Mouse (Mus musculus): ENCODE results near the gene Mettl24. TPM values are rescaled to one million over a fixed set of nuclear protein-coding genes. Genes with fewer than 3 reads are reported as not detected.

The Mettl24 gene
- polyA plus RNA-seq, 1 experiment from 2014 or later = 2.1 TPM

DNA sequence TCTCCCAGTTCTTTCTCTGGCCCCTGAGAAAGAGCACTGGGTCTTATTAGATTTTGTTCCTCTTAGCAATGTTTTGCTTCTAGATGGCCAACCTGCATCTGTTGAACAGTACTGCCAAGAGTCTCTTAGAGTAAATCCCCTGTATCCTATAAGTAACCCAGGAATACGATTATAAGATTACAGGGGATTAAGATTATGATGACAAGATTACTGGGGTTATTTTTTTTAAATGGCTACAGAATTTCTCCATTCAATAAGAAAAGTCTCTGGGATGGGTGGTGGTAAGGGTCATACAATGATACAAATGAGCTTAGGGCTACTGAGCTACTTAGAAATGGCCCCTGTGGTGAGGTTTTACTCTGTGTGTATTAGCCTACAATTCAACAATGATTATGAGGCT is 37.7 kb upstream of the Mettl24 start:
- H3K9me3 ChIP-seq (replicated peaks; ENCODE audit: control insufficient read depth, low read length) = peaks cover 7% of the 10 kb centered on the region; the same call in 1 of the 2 replicates
- H3K4me3 ChIP-seq (replicated peaks; ENCODE audit: low read length) = no peak overlapping the region
- no peaks in the 10 kb centered on the region for H3K36me3 ChIP-seq (ENCODE audit: control insufficient read depth, insufficient read depth, low read length)
- peaks cover 2% of the 10 kb centered on the region; the same call in 1 of the 2 replicates for H3K27me3 ChIP-seq (ENCODE audit: control insufficient read depth, insufficient read depth, low read length)
- ATAC-seq (ENCODE audit: insufficient read depth, low FRiP score) = no peak
- no peak overlapping the region for H3K9ac ChIP-seq (ENCODE audit: low read length)
- H3K4me1 ChIP-seq (ENCODE audit: control insufficient read depth, insufficient read depth, low read length) = no peaks in the 10 kb centered on the region
- H3K4me2 ChIP-seq (ENCODE audit: low read depth, low read length) = no peak overlapping the region
- H3K27ac ChIP-seq (ENCODE audit: low read length) = no peak overlapping the region
- WGBS = 55% methylated on average over 1 of the region's 1 CpGs

DNA sequence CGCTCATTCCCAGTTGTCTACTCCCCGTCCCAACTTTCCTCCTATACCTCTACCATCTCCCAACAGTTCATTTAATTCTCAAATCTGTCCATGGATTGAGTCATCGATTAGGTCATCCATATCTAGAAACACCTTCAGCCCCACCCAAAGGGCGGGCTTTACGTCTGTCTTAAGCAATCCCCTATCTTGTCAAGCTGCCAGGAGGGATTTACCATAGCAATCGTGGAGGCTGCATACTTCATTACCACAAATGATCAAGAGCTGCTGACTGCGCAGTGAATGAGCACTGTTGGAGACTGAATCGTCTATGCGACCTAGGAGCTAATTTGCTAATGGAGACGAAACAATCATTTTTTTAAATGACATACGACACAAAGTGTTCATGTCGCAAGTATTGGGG is 34.3 kb upstream of the Mettl24 start:
- H3K9ac ChIP-seq (ENCODE audit: low read length) = no peak overlapping the region
- H3K27me3 ChIP-seq (ENCODE audit: control insufficient read depth, insufficient read depth, low read length) = no peaks in the 10 kb centered on the region
- no peak overlapping the region for H3K27ac ChIP-seq (ENCODE audit: low read length)
- H3K4me1 ChIP-seq (ENCODE audit: control insufficient read depth, insufficient read depth, low read length) = no peaks in the 10 kb centered on the region
- peaks cover 7% of the 10 kb centered on the region; the same call in 1 of the 2 replicates for H3K9me3 ChIP-seq (replicated peaks; ENCODE audit: control insufficient read depth, low read length)
- no peak for ATAC-seq (ENCODE audit: insufficient read depth, low FRiP score)
- H3K4me2 ChIP-seq (ENCODE audit: low read depth, low read length) = no peak overlapping the region
- no peak overlapping the region for H3K4me3 ChIP-seq (replicated peaks; ENCODE audit: low read length)
- 78% methylated on average over 12 of the region's 12 CpGs for whole genome bisulfite sequencing
- no peaks in the 10 kb centered on the region for H3K36me3 ChIP-seq (ENCODE audit: control insufficient read depth, insufficient read depth, low read length)

DNA sequence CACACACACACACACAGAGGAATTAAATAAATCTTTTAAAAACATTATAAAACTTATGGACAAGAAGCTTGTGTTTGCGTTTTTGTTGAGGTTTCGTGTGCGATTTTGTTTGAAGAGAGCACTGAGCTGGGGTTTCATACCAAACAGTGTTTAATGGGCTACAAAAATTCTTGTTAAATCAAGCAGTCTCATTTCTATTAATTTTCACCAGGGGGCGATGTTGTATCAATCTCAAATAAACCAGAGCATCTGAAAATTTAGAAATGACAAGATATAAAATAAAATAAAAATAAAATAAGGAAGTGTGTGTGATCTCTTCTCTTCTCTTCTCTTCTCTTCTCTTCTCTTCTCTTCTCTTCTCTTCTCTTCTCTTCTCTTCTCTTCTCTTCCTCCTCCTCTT is 33.4 kb upstream of the Mettl24 start:
- ATAC-seq (ENCODE audit: insufficient read depth, low FRiP score) = no peak
- Histone ChIP-seq H3K36me3 (ENCODE audit: control insufficient read depth, insufficient read depth, low read length) (no peaks in the 10 kb centered on the region), H3K4me1 (ENCODE audit: control insufficient read depth, insufficient read depth, low read length) (no peaks in the 10 kb centered on the region), H3K4me3 (replicated peaks; ENCODE audit: low read length) (no peak overlapping the region), H3K9me3 (replicated peaks; ENCODE audit: control insufficient read depth, low read length) (peaks cover 7% of the 10 kb centered on the region; the same call in 1 of the 2 replicates), H3K4me2 (ENCODE audit: low read depth, low read length) (no peak overlapping the region), H3K27ac (ENCODE audit: low read length) (no peak overlapping the region), H3K9ac (ENCODE audit: low read length) (no peak overlapping the region), H3K27me3 (ENCODE audit: control insufficient read depth, insufficient read depth, low read length) (no peaks in the 10 kb centered on the region)
- 26% methylated on average over 4 of the region's 4 CpGs for WGBS

DNA sequence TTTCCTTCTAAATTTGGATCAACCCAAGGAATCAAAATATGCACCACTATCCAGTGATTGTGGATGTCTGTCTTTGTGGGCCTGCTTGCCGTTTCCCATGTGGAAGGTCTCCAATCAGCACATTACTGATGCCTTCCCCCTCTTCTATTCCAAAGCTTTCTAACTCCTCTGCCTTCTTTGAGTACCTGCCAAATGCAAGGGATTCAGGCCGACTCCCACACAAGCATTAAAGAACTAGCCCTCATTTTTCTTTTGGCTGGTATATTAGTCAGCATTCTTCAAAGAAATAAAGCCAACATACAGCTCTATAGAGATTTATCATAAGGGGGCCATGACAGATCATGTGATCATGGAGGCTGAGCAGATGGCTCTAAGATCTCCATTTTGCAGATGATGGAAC is 31.4 kb upstream of the Mettl24 start:
- no peaks in the 10 kb centered on the region for H3K27me3 ChIP-seq (ENCODE audit: control insufficient read depth, insufficient read depth, low read length)
- no peak for ATAC-seq (ENCODE audit: insufficient read depth, low FRiP score)
- H3K4me2 ChIP-seq (ENCODE audit: low read depth, low read length) = no peak overlapping the region
- no peak overlapping the region for H3K27ac ChIP-seq (ENCODE audit: low read length)
- H3K9me3 ChIP-seq (replicated peaks; ENCODE audit: control insufficient read depth, low read length) = peaks cover 7% of the 10 kb centered on the region; the same call in 1 of the 2 replicates
- no peak overlapping the region for H3K9ac ChIP-seq (ENCODE audit: low read length)
- H3K36me3 ChIP-seq (ENCODE audit: control insufficient read depth, insufficient read depth, low read length) = no peaks in the 10 kb centered on the region
- 35% methylated on average over 2 of the region's 2 CpGs for WGBS
- H3K4me1 ChIP-seq (ENCODE audit: control insufficient read depth, insufficient read depth, low read length) = no peaks in the 10 kb centered on the region
- no peak overlapping the region for H3K4me3 ChIP-seq (replicated peaks; ENCODE audit: low read length)

DNA sequence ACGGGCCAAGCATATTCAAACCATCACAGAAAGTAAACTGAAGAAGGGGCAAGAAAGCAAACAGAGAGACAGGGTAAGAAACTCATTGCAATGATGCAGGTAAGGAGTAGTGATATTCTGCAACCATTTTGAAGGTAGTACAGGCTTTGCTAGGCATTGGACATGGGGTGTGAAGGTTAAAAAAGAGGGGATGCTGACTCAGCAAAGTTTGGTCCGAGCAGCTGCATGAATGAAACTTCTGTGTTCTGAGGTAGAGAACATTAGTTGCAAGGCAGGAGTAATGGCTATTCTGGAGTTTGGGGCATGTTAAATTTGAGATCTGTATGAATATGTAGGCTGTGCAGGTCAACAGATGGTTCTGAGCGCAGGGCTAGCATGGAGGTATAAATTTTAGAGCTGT is 17.8 kb upstream of the Mettl24 start:
- H3K4me2 ChIP-seq (ENCODE audit: low read depth, low read length) = no peak overlapping the region

DNA sequence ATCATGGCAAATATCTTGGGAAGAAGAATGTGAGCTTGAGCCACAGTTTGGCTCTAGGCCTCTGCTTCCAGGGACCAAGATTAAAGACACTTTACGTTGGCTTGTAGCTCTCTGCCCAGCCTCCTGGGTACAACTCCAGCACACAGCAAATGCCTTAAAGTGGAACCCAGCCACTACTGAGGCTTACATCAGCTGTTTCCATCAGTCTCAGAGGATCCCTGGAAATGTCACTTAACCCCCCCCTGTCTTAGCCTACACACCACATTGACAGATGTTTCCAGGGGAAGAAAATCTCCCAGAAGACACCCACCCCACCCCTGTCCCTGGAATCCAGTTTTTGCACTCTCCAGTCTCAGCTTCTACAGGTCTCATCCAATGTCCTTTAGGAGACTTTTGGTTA is 16.1 kb upstream of the Mettl24 start:
- Histone ChIP-seq H3K4me3 (replicated peaks; ENCODE audit: low read length) (no peak overlapping the region), H3K27ac (ENCODE audit: low read length) (no peak overlapping the region), H3K27me3 (ENCODE audit: control insufficient read depth, insufficient read depth, low read length) (no peaks in the 10 kb centered on the region), H3K4me1 (ENCODE audit: control insufficient read depth, insufficient read depth, low read length) (no peaks in the 10 kb centered on the region), H3K4me2 (ENCODE audit: low read depth, low read length) (no peak overlapping the region), H3K9ac (ENCODE audit: low read length) (no peak overlapping the region), H3K36me3 (ENCODE audit: control insufficient read depth, insufficient read depth, low read length) (no peaks in the 10 kb centered on the region), H3K9me3 (replicated peaks; ENCODE audit: control insufficient read depth, low read length) (0 out of 2 replicates have a peak, but pooled peaks cover 3% of the 10 kb centered on the region)
- ATAC-seq (ENCODE audit: insufficient read depth, low FRiP score) = no peak
- 84% methylated on average over 1 of the region's 1 CpGs for WGBS

More for the DNA sequence above, 17.8 kb upstream of the Mettl24 start:
- ATAC-seq (ENCODE audit: insufficient read depth, low FRiP score) = no peak
- H3K27me3 ChIP-seq (ENCODE audit: control insufficient read depth, insufficient read depth, low read length) = no peaks in the 10 kb centered on the region
- H3K4me1 ChIP-seq (ENCODE audit: control insufficient read depth, insufficient read depth, low read length) = no peaks in the 10 kb centered on the region
- no peak overlapping the region for H3K27ac ChIP-seq (ENCODE audit: low read length)
- H3K9ac ChIP-seq (ENCODE audit: low read length) = no peak overlapping the region
- 0 out of 2 replicates have a peak, but pooled peaks cover 3% of the 10 kb centered on the region for H3K9me3 ChIP-seq (replicated peaks; ENCODE audit: control insufficient read depth, low read length)
- H3K36me3 ChIP-seq (ENCODE audit: control insufficient read depth, insufficient read depth, low read length) = no peaks in the 10 kb centered on the region
- WGBS = 74% methylated on average over 3 of the region's 3 CpGs
- no peak overlapping the region for H3K4me3 ChIP-seq (replicated peaks; ENCODE audit: low read length)

DNA sequence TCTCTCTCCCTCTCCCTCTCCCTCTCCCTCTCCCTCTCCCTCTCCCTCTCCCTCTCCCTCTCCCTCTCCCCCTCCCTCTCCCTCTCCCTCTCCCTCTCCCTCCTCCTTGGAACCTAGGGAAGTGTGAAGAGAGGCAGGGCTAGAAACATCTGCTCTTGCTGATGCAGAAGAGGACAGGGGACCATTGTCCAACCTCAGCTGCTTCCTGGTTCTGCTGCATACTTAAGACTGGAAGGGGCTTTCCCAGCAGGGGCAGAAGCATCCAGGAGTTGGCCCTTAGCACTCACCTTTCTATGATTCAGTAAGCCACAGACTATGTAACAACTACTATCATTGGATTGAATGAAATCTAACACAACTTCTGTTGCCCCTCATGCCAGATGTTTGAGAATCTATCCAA is 14.4 kb upstream of the Mettl24 start:
- H3K9ac ChIP-seq (ENCODE audit: low read length) = no peak overlapping the region

DNA sequence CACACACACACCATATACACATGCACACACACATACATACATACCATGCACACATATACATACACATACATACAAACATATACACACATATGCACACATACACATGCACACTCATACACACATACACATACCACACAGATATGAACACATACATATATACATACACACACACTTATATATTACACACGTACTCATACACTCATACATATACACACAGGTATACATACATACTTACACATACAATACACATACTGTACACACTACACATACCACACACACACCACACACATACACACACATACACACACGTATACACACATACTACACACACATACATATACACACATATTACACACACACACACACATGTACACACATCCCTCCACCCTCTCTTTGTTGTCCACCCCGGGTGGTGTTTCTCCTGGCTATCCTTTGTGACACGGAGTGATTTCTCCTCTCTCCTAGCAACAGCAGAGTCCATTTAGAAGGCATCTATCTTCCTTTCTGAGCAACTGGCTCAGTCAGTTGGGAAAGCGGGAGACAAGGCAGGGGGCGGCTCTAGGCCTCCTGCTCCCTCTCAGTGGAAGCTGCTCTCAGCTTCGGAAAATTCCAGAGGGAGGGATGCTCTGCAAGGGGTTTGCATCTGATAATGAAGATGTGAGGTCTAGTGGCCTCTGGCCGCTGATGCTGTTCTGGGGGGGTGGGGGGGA is 10.3 kb upstream of the Mettl24 start:
- Histone ChIP-seq H3K27ac (ENCODE audit: low read length) (no peak overlapping the region), H3K4me2 (ENCODE audit: low read depth, low read length) (no peak overlapping the region), H3K9me3 (replicated peaks; ENCODE audit: control insufficient read depth, low read length) (no peaks in the 10 kb centered on the region), H3K9ac (ENCODE audit: low read length) (no peak overlapping the region), H3K27me3 (ENCODE audit: control insufficient read depth, insufficient read depth, low read length) (no peaks in the 10 kb centered on the region), H3K36me3 (ENCODE audit: control insufficient read depth, insufficient read depth, low read length) (no peaks in the 10 kb centered on the region), H3K4me3 (replicated peaks; ENCODE audit: low read length) (no peak overlapping the region), H3K4me1 (ENCODE audit: control insufficient read depth, insufficient read depth, low read length) (no peaks in the 10 kb centered on the region)
- 45% methylated on average over 8 of the region's 8 CpGs for WGBS
- ATAC-seq (ENCODE audit: insufficient read depth, low FRiP score) = no peak

More for the DNA sequence above, 14.4 kb upstream of the Mettl24 start:
- no peaks in the 10 kb centered on the region for H3K36me3 ChIP-seq (ENCODE audit: control insufficient read depth, insufficient read depth, low read length)
- H3K27me3 ChIP-seq (ENCODE audit: control insufficient read depth, insufficient read depth, low read length) = no peaks in the 10 kb centered on the region
- no peaks in the 10 kb centered on the region for H3K4me1 ChIP-seq (ENCODE audit: control insufficient read depth, insufficient read depth, low read length)
- H3K4me3 ChIP-seq (replicated peaks; ENCODE audit: low read length) = no peak overlapping the region
- no peak for ATAC-seq (ENCODE audit: insufficient read depth, low FRiP score)
- no peak overlapping the region for H3K4me2 ChIP-seq (ENCODE audit: low read depth, low read length)
- 0 out of 2 replicates have a peak, but pooled peaks cover 3% of the 10 kb centered on the region for H3K9me3 ChIP-seq (replicated peaks; ENCODE audit: control insufficient read depth, low read length)
- no peak overlapping the region for H3K27ac ChIP-seq (ENCODE audit: low read length)

DNA sequence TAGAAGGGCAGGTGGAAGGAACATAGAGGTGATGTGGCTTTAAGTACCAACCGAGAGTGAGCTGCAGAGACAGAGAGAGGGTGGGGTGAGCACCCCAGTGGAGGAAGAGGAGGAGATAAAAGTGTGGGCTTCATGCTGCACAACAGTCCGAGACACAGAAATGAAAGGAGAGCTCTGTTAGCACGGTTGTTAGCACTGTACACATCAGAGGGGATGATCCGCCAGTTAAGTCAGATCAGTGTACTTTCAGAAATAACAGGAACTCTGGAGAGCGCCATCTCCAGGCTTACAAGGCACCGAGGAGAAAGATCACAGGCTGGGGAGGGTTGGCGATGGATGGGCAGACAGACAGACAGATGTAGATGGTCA is 9.8 kb upstream of the Mettl24 start:
- H3K36me3 ChIP-seq (ENCODE audit: control insufficient read depth, insufficient read depth, low read length) = no peaks in the 10 kb centered on the region
- H3K9me3 ChIP-seq (replicated peaks; ENCODE audit: control insufficient read depth, low read length) = no peaks in the 10 kb centered on the region
- H3K4me1 ChIP-seq (ENCODE audit: control insufficient read depth, insufficient read depth, low read length) = no peaks in the 10 kb centered on the region
- H3K4me3 ChIP-seq (replicated peaks; ENCODE audit: low read length) = no peak overlapping the region
- ATAC-seq (ENCODE audit: insufficient read depth, low FRiP score) = no peak
- no peak overlapping the region for H3K9ac ChIP-seq (ENCODE audit: low read length)
- no peak overlapping the region for H3K4me2 ChIP-seq (ENCODE audit: low read depth, low read length)
- no peaks in the 10 kb centered on the region for H3K27me3 ChIP-seq (ENCODE audit: control insufficient read depth, insufficient read depth, low read length)
- WGBS = 62% methylated on average over 7 of the region's 7 CpGs
- no peak overlapping the region for H3K27ac ChIP-seq (ENCODE audit: low read length)
